Mouse (Mus musculus) left cerebral cortex, adult 11 months (tissue): ENCODE data around the gene Krt86.
"Not testable (repeated sequence)": the region's sequence is repeated elsewhere in the genome, so short reads cannot be mapped to it uniquely, and the experiment has no call there.

ENCODE experiments used
- DNase-seq: peaks from one replicate; pipeline ENCODE4 v3.0.0; 2022; ENCODE audit warnings: low spot score

Krt86 gene

GRCm38 (mm10) chr15:101492718-101493117 is 19.4 kb downstream of the Krt86 start:
- DNase-seq: no peak

GRCm38 (mm10) chr15:101493713-101494112 is 20.4 kb downstream of the Krt86 start:
- no peak for DNase-seq

- no peak for DNase-seq
Observed at GRCm38 (mm10) chr15:101494203-101494602, 20.9 kb downstream of the Krt86 start.

- DNase-seq: no peak
Observed at GRCm38 (mm10) chr15:101495266-101495665, 22.0 kb downstream of the Krt86 start.

GRCm38 (mm10) chr15:101497181-101497580 is 23.9 kb downstream of the Krt86 start:
- no peak for DNase-seq

GRCm38 (mm10) chr15:101506896-101507758 is 33.8 kb downstream of the Krt86 start:
- DNase-seq: no peak

GRCm38 (mm10) chr15:101508247-101508646 is 35.0 kb downstream of the Krt86 start:
- no peak for DNase-seq

- DNase-seq: not testable (repeated sequence)
Observed at GRCm38 (mm10) chr15:101517161-101517560, 43.9 kb downstream of the Krt86 start, which contains the start of gene Gm49425. Gene Gm49425 (minus strand): TSS chr15:101517261.

- peak; percentile 63 for DNase-seq
Observed at GRCm38 (mm10) chr15:101519792-101520191, 46.5 kb downstream of the Krt86 start.

- no peak for DNase-seq
Observed at GRCm38 (mm10) chr15:101522556-101523232, 49.4 kb downstream of the Krt86 start.
